Mouse (Mus musculus) heart, postnatal 0 days (tissue): ENCODE measurements around the gene Csrnp1.

ENCODE experiments used
- CTCF ChIP-seq: IDR thresholded peaks from 2 replicates; pipeline ENCODE4 v1.5.1; 2016; ENCODE audit warnings: antibody characterized with exemption, control low read depth, low read depth
- EP300 ChIP-seq: IDR thresholded peaks from 2 replicates; pipeline ENCODE4 v1.6.1; 2016; ENCODE audit warnings: antibody characterized with exemption, low read depth

GRCm38 (mm10) chr9:119984536-119985011 lies at the start of gene Csrnp1:
- no peak for TF ChIP-seq EP300
- no peak for TF ChIP-seq CTCF
